Mouse (Mus musculus) bone marrow macrophage, adult 2 months (primary cell): ENCODE data around the gene Adh7.

Experiments
- CTCF ChIP-seq: IDR thresholded peaks from 2 replicates; pipeline ENCODE4 v1.5.1; 2012; ENCODE audit warnings: low read depth, mild to moderate bottlenecking, low read length, moderate library complexity
- POLR2A ChIP-seq: IDR thresholded peaks from 2 replicates; pipeline ENCODE4 v1.6.1; 2012; ENCODE audit warnings: mild to moderate bottlenecking, low read depth, low read length, borderline replicate concordance

DNA sequence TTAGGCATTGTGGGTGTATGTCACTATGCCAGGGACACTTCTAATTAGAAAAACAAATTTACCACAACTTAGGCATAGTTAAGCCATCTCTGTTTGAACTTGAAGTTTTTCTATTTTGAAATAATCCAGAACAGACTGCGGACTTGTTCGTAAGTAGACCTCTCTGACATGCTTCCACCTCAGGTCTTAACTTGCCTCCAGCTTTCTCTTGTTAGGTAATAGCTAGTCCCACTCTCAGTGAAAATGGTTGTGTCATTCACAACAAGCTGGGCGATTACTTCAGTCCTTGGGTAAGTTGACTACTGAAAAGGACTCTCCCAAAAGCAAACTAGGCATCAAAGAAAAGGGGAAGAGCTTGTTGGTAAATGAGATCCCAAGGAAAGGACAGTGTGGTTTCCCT lies 8.7 kb upstream of the Adh7 start:
- no peak for TF ChIP-seq CTCF
- no peak for TF ChIP-seq POLR2A
